Mouse (Mus musculus) intestine, postnatal 0 days (tissue): Measurements from ENCODE around the gene Shtn1. TPM values are rescaled to one million over a fixed set of nuclear protein-coding genes. Genes with fewer than 3 reads are reported as not detected.

ENCODE experiments used
- ATAC-seq: fragments of 200-750 bp; cut with Nextera tagmentation; 2 replicates; pipeline ENCODE4 v1.8.0; 2017; ENCODE audit warnings: mild to moderate bottlenecking, moderate TSS enrichment, moderate library complexity
- H3K27ac ChIP-seq: fragments of 300-500 bp; sonication (generic); 2 replicates; pipeline ENCODE4 v1.5.1; 2014; ENCODE audit warnings: mild to moderate bottlenecking, low read depth, low read length, moderate library complexity
- H3K27me3 ChIP-seq: fragments of 300-500 bp; sonication (generic); replicated peaks from 2 replicates; pipeline ENCODE4 v1.6.1; 2014; ENCODE audit warnings: low read length, mixed read lengths; ENCODE audit not compliant: control insufficient read depth, insufficient read depth
- H3K36me3 ChIP-seq: fragments of 300-500 bp; sonication (generic); 2 replicates; pipeline ENCODE4 v1.6.1; 2014; ENCODE audit warnings: mild to moderate bottlenecking, moderate library complexity; ENCODE audit not compliant: control insufficient read depth, insufficient read depth
- H3K4me1 ChIP-seq: fragments of 300-500 bp; sonication (generic); replicated peaks from 2 replicates; pipeline ENCODE4 v1.6.1; 2014; ENCODE audit warnings: antibody characterized with exemption, low read length, mixed read lengths; ENCODE audit not compliant: control insufficient read depth, insufficient read depth
- H3K4me2 ChIP-seq: fragments of 300-500 bp; sonication (generic); replicated peaks from 2 replicates; pipeline ENCODE4 v1.6.1; 2014; ENCODE audit warnings: low read depth, mild to moderate bottlenecking, moderate library complexity
- H3K4me3 ChIP-seq: fragments of 300-500 bp; sonication (generic); 2 replicates; pipeline ENCODE4 v1.5.1; 2014; ENCODE audit warnings: low read depth, low read length
- H3K9ac ChIP-seq: fragments of 300-500 bp; sonication (generic); 2 replicates; pipeline ENCODE4 v1.6.1; 2014; ENCODE audit warnings: mild to moderate bottlenecking, low read depth, low read length
- H3K9me3 ChIP-seq: fragments of 300-500 bp; sonication (generic); 2 replicates; pipeline ENCODE4 v1.6.1; 2016; ENCODE audit warnings: mixed run types; ENCODE audit not compliant: control insufficient read depth
- CTCF ChIP-seq: sonication (generic); IDR thresholded peaks from 2 replicates; pipeline ENCODE4 v1.5.1; 2016; ENCODE audit warnings: low read depth, mild to moderate bottlenecking, control low read depth, antibody characterized with exemption, moderate library complexity
- WGBS: fragments of 180-500 bp; shearing (Covaris S2); extraction: QIAGEN DNeasy Blood & Tissue Kit; methylation state at CpG from one replicate; pipeline ENCODE4 v1.1.7; 2014; 5-methylcytosine and 5-hydroxymethylcytosine counted together
- polyA plus RNA-seq: library from polyadenylated mRNA; unstranded; fragments of >200 nt; fragmentation: Nextera tagmentation; extraction: Ambion mirVana; gene quantifications from 2 replicates; pipeline ENCODE4 v1.2.1, GENCODE M21; 2015

Gene Shtn1
- polyA plus RNA-seq, 1 experiment from 2014 or later: 11.0 TPM

- Histone ChIP-seq H3K36me3 (no peaks in the 10 kb centered on the region), H3K4me1 (no peaks in the 10 kb centered on the region; the same call in none of the 2 replicates), H3K9ac (no peak overlapping the region), H3K4me2 (no peak overlapping the region), H3K27me3 (no peaks in the 10 kb centered on the region; the same call in 1 of the 2 replicates), H3K27ac (no peak overlapping the region), H3K4me3 (no peak overlapping the region), H3K9me3 (no peaks in the 10 kb centered on the region)
- 67% methylated on average over 4 of the region's 4 CpGs for WGBS
- peak; percentile 56 for ATAC-seq
- TF ChIP-seq CTCF: no peak
Measured at GRCm38 (mm10) chr19:59071396-59071795, 4.5 kb downstream of the Shtn1 start.

DNA sequence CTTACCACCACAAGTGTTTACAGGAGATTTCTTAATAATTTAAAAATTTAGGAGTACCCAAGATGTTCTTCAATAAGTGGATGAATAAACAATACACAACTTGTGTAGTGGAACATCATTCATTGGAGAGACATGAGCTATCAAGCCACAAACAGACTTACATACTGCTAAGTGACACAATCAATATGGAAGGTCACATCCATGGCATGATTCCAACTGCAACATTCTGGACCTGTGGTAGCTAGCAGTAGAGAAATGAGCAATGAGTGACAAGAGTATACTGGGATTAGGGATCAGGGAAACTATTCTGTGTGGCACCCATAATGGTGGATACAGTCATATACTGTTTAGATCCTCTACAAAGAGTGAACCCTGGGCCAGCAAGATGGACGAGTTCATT, 8.2 kb downstream of the Shtn1 start:
- Histone ChIP-seq H3K36me3 (no peaks in the 10 kb centered on the region), H3K4me3 (no peak overlapping the region), H3K27ac (no peak overlapping the region), H3K9me3 (no peaks in the 10 kb centered on the region), H3K4me1 (no peaks in the 10 kb centered on the region; the same call in 1 of the 2 replicates), H3K9ac (no peak overlapping the region), H3K27me3 (no peaks in the 10 kb centered on the region), H3K4me2 (no peak overlapping the region)
- 80% methylated on average over 1 of the region's 1 CpGs for WGBS
- ATAC-seq: no peak
- no peak for TF ChIP-seq CTCF

DNA sequence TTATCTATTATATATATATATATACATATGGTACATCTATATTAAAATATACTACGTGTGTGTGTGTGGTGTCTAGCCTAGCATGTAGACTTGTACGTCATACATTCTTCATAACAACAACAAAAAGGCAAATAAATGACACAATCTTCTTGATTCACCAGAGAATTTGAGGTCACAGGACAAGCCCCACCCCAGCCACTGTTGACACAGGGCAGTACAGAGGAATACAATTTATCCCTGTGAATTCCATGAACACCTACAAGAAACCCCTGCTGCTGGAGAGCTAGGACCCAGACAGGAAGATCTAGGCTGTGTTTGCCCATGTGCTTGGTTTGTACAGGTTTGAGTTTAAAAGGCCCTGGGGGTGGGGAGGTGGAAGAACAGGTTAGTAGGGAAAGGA, 9.2 kb downstream of the Shtn1 start:
- Histone ChIP-seq H3K4me1 (no peaks in the 10 kb centered on the region), H3K27me3 (no peaks in the 10 kb centered on the region), H3K9ac (no peak overlapping the region), H3K27ac (no peak overlapping the region), H3K9me3 (no peaks in the 10 kb centered on the region), H3K4me3 (no peak overlapping the region), H3K4me2 (no peak overlapping the region), H3K36me3 (no peaks in the 10 kb centered on the region)
- no peak for TF ChIP-seq CTCF
- ATAC-seq: no peak
- WGBS: 68% methylated on average over 2 of the region's 2 CpGs

DNA sequence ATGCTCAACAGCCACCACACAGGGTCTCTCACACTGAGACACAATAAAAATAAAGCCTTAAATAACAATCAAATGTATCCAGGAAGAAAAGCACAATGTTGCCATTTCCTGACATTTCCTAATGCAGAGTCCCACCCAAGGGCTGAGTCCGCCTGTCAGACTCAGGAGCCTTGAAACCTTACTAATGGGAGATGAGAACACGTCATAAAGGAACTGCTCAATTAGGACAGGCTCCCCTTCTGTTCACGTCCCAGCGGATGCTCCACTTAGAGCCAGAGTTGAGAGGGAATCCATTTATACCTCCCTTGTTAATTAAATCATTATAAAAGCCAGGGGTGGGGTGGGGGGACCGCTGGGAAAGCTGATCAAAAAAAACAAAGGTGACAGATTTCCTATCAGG, 9.8 kb downstream of the Shtn1 start:
- Histone ChIP-seq H3K9me3 (no peaks in the 10 kb centered on the region), H3K4me1 (no peaks in the 10 kb centered on the region), H3K27me3 (no peaks in the 10 kb centered on the region), H3K4me2 (no peak overlapping the region), H3K9ac (no peak overlapping the region), H3K4me3 (no peak overlapping the region), H3K27ac (no peak overlapping the region), H3K36me3 (no peaks in the 10 kb centered on the region)
- WGBS: 40% methylated on average over 5 of the region's 5 CpGs
- no peak for ATAC-seq
- no peak for TF ChIP-seq CTCF

DNA sequence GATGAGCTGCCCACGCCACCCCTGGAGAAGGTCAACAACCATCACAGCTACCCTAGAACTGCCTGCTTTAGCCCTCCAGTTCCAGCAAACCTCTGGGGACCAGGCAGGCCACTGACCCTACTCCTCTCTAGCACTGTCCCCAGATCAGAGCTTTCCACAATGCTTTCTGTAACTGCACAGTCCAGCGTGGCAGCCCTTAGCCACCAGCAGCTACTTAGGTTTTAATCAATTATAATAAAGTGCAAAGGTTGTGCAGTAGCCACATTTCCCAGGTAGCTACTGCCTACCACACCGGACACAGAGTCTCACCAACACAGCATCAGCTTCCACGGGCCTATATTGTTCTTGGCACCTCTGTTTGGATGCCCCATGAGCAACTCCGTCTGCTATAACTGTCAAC, 11.3 kb downstream of the Shtn1 start:
- no peak for TF ChIP-seq CTCF
- no peak overlapping the region for H3K4me2 ChIP-seq
- WGBS: 89% methylated on average over 5 of the region's 5 CpGs
- H3K36me3 ChIP-seq: no peaks in the 10 kb centered on the region
- no peak for ATAC-seq
- H3K9me3 ChIP-seq: no peaks in the 10 kb centered on the region
- no peaks in the 10 kb centered on the region for H3K4me1 ChIP-seq
- H3K4me3 ChIP-seq: no peak overlapping the region
- H3K27me3 ChIP-seq: no peaks in the 10 kb centered on the region
- no peak overlapping the region for H3K9ac ChIP-seq
- no peak overlapping the region for H3K27ac ChIP-seq

- Histone ChIP-seq H3K27ac (no peak overlapping the region), H3K9ac (no peak overlapping the region), H3K36me3 (no peaks in the 10 kb centered on the region), H3K9me3 (no peaks in the 10 kb centered on the region), H3K4me3 (no peak overlapping the region), H3K4me1 (no peaks in the 10 kb centered on the region), H3K4me2 (no peak overlapping the region), H3K27me3 (no peaks in the 10 kb centered on the region)
- TF ChIP-seq CTCF: no peak
- WGBS: 86% methylated on average over 5 of the region's 5 CpGs
- no peak for ATAC-seq
Measured at GRCm38 (mm10) chr19:59063568-59063967, 12.3 kb downstream of the Shtn1 start.

DNA sequence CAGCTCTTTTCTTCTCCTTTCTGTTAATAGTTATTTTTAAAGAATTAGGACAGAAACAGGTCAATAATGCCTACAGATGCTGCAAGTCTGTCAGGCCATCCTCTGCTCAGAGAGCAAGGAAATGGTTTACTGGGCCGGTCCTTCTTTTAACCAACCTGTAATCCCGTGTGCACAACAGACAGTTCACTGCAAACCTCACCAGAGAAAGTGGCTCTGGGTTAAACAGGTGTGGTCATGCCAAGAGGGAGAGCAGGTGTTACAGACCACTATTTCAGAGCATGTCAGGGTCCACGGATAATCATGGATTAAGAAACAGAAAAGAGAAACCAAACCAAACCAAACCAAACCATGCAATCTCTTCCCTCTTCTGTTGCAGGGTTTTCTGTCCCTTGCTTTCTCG, 17.8 kb downstream of the Shtn1 start:
- H3K27ac ChIP-seq: no peak overlapping the region
- H3K4me1 ChIP-seq: no peaks in the 10 kb centered on the region
- H3K36me3 ChIP-seq: no peaks in the 10 kb centered on the region
- no peak overlapping the region for H3K4me2 ChIP-seq
- ATAC-seq: no peak
- no peak overlapping the region for H3K9ac ChIP-seq
- H3K27me3 ChIP-seq: no peaks in the 10 kb centered on the region
- WGBS: 84% methylated on average over 4 of the region's 4 CpGs
- no peaks in the 10 kb centered on the region for H3K9me3 ChIP-seq
- TF ChIP-seq CTCF: no peak
- no peak overlapping the region for H3K4me3 ChIP-seq
